Mouse (Mus musculus) right cerebral cortex, postnatal 36 days (tissue): Measurements from ENCODE around the gene Pgpep1l.
"Not testable (repeated sequence)": the region's sequence is repeated elsewhere in the genome, so short reads cannot be mapped to it uniquely, and the experiment has no call there.

Source experiments
- DNase-seq, 2 experiments: peaks; one replicate each; pipeline ENCODE4 v3.0.0; 2022; ENCODE audit warnings: low spot score in 2 of 2, mixed read lengths in 1 of 2

Pgpep1l gene

DNA sequence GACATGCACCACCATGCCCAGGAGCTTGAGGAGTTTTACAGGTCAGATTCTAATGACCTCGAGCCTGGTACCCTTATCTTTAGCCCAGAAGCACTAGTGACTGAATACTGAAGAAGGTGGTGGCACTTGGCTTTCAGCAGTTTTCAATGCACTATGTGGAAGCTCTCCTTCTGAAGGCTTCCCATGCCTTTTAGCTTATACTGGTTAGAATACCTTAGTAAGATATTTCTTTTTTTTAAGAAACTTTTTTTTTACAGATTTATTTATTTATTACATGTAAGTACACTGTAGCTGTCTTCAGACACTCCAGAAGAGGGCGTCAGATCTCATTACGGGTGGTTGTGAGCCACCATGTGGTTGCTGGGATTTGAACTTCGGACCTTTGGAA lies 19.1 kb upstream of the Pgpep1l start:
- DNase-seq = not testable (repeated sequence)

DNA sequence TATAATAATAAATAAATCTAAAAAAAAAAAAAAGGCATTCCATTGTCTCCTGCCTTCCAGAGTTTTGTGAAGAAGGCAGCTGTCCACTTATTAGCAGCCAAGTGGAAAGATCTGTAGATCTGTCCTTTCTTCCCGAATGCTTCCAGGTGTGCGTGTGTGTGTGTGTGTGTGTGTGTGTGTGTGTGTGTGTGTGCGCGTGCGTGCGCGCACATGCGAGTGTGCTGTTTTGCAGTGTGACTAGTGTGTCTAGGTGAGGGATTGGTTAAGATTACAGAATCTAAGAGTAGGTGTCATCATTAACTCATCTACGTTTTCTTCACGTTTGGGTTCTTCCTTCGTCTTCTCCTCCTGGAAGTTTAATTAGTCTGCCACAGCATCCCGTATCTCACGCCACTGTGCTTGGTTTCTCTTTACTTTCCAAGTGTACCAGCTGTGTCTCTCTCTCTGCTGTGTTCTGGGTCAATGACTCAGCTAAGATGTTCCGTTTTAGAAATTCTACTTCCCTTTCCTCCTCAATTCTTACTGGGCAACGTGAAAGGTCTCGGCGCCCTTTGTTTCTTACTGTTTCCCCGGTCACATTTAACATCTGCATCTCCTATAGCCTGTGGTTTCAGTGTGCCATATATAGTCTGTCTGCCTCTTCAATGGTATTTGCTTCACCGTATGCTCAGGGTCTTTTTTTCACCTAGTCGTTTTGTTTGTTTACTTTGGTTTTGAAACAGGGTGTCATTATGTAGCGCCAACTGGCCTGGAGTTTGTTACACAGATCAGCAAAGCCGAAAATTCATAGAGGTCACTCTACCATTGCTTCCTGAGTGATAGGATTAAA lies 18.5 kb upstream of the Pgpep1l start:
- no peak for DNase-seq

DNA sequence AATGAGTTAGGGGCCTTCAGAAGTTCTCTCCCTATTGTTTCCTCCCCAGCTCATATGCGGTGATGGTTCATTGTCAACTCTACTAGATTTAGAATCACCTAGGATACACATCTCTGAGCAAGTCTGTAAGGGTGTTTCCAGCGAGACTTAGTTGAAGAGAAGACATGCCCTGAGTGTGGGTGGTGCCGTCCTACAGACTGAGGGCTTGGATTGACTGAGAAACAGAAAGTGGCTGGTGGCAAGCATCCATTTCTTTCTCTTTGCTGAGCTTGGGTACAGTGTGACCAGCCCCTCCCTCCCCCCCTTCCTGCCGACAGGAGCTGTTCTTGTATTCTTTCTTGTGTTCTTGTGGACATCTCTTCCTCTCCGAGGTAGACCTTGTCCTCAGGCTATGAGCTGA lies 17.3 kb upstream of the Pgpep1l start:
- no peak for DNase-seq

DNA sequence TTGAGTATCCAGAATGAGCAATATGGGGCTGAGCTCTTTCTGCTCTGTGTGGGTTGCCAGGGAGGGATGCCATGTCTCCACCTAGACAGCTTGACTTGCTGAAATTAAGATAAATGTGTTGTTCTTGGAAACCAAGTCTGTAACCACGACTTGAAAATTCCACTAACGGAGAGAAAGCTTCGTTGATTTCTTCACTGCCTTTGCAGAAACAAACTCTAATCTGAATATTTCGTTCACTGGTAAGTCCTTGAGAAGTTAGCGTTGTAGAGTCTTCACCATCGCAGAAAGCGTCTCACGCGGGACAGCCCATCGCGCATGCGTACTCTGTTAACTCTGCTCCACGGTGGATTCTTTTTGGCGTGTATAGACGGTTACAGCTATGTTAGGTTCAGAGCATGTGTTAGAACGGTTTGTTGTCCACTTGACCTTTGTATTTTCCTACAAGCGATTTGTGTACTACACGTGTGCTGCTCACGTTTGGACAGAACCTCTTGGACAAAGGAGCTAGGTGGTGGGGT lies 16.4 kb upstream of the Pgpep1l start:
- DNase-seq = no peak

DNA sequence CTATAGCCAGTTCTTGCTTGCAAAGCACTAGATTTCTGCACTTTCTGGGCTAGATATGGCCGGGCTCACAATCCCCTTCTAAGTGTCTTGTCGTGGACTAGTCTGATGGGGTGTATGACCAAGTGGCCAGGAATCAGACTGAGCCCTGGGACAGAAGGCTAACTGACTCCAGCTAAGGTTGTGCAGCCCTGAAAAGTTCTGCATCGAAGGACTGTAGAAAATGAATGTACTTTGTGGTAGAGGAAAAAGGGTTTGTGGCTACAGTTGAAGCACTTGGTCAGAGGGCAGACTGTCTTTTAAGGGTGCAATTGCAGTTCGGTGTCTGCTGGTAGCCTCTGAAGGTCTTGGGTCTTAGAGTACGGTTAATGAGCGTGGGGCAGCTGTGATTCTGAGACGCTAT lies 15.4 kb upstream of the Pgpep1l start:
- no peak for DNase-seq

DNA sequence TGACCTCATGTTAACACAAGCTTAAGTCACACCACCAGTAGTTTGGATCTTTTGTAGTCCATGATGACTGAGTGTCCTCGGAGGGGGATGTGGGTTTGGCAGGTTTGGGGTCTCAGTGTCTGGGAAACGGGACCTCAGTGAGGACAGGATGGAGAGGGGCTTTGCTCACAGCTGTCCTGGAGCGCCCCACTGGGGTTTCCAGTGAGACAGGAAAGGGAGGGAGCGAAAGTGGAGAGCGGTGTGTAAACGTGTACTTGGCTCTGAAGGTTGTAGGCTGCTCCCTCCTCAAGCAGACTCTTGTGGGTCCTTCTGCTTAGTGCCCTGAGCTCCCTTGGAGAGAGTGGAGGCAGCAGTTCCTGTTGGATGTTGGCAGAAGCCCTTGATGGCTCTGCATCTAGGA lies 14.9 kb upstream of the Pgpep1l start:
- DNase-seq = no peak

DNA sequence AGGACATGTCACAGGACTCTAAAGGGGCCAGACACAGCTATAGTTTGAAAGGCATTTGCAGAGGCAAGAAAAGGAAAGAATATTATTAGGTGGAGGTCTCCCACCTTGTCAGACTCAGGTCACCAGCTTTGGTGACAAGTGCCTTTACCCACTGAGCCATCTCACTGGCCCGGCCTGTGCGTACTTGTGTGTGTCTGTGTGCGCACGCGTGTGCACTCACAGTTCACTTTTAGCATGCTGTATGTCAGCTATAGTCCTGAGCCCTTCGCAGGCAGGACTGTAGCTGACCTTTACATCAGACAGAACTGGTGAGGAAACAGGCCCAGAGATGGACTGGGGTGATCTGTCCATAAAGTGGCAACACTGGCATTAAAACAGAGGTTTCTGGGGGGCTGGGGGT lies 14.4 kb upstream of the Pgpep1l start:
- no peak for DNase-seq

DNA sequence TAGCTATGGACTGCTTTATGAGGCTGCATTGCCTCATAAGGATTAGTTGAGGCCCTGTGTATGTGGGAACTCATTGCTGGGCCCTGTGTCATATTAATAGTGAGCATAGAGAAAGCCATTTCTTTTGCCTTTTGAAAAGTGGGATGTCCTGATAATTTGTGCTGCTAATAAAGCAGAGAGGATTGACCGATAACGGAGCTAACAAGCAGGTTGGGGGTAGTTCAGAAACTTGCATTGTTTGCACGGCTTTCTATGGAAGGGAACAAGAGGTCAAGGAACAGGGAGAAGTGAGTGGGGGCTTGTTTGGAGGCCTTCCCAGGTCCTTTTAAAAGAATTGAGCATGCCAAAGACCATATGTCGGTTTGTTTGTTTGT lies 13.9 kb upstream of the Pgpep1l start:
- no peak for DNase-seq

DNA sequence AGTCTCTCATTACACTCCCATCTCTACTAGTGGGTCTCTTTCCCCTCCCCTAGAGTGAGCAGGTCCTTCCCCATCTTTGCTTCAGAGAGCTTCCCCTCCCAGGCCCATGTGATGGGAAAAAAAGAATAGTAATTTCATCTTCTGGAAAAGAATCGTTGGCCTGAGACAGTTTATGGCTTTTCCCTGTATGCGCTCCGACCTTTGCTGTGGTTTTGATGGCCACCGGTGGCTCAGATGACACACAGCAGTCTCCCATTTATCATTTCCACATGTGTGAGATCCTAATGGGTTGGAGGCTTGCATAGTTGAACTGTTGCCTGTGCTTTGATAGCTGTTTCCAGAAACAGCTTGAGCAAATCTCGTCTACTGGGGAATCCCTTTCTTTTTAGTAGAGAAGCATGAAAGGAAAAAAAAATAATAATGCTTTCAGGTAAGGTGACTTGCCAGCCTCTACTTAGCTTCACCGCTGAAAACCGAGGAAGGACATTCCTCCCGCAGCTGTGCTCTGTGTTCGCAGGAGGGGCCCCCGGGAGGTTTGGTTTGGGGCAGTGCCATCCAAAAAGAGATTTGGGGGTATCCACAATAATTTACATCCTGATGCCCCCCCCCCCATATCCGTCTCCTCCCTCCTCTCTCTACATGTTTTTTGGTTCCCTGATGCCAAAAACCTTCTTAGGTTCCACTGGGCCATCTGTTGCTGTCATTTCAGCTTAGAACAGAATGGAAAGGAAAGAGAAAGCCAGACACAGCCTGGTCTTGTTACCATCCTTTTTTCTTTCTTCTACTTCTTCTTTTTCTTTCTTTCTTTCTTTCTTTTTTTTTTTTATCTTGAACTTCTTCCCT lies 13.2 kb upstream of the Pgpep1l start:
- no peak for DNase-seq

DNA sequence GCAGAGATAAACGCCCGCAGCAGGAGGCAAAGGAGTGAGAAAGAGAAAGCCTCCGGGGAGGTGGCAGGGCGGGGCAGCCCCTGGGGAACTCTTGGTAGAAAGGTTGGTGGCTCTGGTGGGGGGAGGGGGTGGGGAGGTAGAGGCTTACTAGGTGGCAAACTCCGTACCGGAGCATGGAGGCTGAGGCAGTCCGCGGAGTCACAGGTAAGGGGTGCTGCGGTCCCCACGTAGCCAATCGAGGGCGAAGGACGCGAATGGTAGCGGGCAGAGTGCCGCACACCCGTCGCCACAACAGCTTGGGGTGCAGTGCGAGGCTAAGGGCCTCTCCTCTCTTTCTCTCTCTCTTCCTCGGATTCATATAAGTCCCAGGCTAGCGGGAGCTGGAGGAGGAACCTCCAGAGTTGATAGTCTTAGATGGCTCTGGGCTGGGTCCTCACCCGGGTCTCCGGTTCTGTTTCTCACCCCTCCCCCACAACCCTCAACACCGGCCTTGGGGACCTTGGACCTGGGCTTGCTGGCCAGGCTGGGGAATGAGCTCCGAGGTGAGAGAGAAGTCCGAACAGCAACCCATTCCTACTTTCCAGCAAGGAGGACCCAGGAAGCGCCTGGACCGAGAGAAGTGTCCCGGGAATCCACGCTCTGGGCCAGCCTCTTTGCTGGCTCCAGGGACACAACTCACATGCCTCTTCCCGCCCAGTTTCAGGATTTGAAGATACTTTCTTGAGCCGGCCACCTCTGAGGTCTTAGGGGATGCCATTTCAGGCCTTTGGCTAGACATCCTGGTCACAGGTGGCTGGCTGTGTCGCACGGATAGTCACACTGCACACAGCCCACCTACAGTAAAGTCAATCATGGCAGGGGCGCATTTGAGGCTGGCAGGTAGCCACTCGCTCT lies 12.1 kb upstream of the Pgpep1l start:
- no peak for DNase-seq

DNA sequence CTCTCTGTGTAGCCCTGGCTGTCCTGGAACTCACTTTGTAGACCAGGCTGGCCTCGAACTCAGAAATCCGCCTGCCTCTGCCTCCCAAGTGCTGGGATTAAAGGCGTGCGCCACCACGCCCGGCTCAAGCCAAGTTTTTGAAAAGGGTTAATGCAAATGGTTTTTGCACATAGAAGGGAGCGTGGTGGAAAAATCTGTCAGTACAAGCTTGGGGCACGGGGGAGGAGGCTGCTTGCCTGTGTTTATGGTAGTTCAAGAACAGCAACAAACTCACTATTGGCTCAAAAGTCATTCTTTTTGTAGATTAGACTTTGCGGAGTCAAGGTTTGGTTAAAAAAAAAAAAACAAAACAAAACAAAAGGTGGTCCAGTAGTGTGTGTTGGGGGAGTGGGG lies 11.4 kb upstream of the Pgpep1l start:
- DNase-seq = not testable (repeated sequence)

DNA sequence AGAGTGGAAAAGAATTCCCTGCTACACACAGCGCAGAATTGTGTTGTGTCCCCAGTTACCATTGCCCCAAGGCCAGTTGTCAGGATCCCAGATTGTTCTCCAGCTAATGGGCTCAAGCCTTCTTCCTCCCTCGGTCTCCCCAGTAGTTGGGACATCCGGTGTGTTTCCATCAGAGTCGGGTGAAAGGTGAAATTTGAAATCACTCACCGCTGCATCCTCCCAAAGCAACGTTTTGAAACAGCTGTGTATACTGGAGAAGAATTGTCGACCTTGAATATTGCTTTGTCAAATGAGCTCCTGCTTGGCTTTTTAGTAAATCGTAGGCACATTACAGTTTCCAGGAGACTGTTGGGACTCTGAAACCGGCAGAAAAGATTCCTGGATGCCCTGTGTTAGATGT lies 10.9 kb upstream of the Pgpep1l start:
- no peak for DNase-seq

DNA sequence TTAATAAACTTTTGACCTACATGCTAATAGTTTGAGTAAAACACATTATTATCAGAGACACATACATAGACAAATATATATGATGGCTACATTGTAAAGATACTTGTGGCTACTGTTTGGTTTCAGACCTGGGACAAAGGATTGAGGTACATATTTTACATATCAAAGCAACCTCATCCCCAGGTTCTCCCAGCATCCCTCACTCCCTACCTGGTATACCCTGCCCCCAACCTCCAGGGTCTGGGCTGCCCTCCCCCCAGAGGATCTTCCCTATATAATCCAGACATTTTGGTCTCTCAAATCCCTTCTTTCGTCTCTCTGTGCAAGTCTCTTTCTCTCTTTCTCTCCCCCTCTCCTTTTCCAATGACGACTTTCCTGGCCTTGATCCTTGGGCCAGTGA lies 10.2 kb upstream of the Pgpep1l start:
- DNase-seq = no peak

DNA sequence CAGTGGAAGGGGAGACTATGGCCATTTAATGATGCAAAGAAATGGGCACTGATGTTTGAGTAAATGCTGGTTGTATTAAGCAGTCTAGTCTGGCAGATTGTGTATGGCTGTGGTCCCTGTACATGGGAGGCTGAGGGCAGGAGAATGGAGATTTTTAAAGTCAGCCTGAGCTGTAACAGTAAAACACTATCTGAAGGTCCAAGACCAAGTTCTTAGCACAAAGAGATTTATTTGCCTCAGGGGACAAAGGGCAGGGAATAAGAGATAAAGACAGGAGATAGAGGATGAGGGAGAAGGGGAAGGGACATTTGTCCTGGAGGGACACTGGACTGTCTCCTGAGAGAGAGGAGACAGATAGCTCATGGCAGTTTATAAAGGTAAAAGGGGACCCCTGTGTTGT lies 9.5 kb upstream of the Pgpep1l start, which contains the start of gene Fam169b:
Gene Fam169b (plus strand): TSS at position 325 of the 400 bp plus-strand sequence.
- no peak for DNase-seq

DNA sequence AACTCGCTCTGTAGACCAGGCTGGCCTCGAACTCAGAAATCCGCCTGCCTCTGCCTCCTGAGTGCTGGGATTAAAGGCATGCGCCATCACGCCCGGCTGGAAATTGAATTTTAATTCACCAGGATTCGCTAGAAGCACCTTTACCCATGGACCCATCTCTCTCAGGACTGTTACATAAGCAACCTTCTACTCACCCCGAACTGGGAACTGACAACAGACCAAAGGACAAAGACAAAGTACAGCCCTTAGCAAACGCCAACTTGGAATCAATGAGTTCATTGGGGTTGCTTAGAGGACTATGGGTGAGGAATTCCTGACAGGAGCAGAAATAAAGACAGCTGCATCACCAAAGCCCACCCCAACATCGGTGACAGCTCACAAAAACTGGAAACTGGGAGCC lies 8.6 kb upstream of the Pgpep1l start:
- no peak for DNase-seq

DNA sequence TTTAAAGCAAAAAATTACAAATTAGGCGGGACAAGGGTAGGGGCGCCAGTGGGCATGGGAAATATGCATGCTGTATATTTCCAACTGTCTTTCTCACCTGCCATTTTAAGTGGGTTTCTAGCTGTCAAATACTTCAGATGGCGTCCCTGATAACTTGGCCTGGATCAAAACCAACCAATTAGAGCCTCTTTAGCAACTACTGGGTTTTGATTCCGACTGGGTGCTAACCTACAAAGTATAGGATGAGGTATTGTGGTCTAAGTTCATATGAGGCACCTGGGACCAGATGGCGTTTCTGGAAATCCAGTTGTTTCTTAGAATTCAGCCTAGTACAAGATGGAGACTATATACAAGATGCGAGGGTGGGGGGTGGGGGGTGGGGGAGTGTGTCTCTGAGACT lies 7.8 kb upstream of the Pgpep1l start:
- no peak for DNase-seq

DNA sequence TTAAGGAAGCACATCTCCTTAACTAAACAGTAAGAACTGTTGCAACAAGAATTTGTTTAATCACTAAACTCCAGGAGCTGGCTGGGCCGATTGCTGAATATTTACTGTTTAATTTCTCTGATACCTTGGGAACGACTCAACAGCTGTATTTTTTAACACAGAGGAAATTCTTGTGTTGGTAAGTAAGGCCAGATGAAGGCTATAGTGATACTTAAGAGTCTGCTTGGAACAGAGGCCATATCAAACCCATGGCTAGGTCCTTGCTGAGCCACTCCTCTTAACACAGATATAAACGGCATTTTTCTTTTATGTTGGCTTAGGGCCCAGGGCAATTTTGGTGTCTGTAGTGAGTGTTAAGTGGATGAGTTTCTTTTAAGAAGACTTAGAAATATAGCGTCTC lies 6.5 kb upstream of the Pgpep1l start:
- DNase-seq = no peak

DNA sequence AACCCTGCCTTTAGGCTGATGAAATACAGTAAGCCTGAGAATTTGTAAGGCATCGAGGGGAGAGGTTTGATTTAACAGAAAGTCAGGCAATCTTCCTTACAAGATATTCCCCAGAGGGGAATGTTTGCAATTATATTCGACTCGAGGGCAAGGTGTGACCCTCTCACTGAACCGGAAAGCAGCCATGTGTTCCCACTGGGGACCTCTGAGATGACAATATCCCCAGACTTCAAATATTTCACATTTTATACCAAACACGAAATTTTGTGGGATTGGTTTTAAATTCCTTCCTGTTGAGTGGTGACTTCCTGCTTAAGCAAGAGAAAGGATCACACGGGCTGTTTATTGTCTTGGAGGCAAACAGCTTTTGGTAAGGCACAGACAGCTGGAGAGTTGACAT lies 2.7 kb upstream of the Pgpep1l start:
- DNase-seq = no peak

DNA sequence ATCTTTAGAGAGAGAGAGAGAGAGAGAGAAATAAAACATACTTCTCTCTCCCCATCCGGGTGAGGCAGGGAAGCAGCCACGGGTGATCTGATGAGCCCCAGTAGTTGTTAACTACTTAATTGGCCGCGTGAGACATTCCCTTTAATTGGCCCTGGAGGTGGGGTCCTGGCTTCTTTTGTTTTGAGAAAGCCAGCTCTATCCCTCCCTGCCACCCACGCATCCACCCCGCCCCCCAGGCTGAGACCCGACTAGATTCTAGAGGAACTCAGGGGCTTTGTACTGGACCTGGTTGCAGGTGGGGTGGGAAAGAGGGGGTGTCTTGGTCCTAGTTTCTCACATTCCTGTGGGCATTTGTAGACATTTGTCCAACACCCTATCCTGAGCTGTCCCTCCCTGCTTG lies 1.4 kb upstream of the Pgpep1l start:
- no peak for DNase-seq

DNA sequence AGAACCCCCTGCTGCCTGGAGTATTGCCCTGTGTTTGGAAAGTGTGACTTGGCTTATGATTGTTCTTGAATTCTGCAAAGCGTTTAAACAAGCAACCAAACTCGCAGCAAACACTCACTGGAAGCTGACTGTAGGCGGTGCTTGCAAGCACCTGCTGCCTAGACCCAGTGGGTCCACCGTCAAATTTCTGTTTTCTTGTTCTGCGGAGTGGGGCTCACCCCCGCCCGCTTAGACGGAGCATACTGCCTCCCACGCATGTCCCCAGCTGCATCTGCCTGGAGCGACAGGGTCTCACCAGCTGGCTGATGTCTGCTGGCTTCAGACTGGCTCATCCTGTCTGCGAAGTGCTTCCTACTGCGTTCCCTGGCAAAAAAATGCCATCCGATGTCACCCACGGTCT lies 498 bp upstream of the Pgpep1l start:
- DNase-seq = peak; percentile 72 to 80

DNA sequence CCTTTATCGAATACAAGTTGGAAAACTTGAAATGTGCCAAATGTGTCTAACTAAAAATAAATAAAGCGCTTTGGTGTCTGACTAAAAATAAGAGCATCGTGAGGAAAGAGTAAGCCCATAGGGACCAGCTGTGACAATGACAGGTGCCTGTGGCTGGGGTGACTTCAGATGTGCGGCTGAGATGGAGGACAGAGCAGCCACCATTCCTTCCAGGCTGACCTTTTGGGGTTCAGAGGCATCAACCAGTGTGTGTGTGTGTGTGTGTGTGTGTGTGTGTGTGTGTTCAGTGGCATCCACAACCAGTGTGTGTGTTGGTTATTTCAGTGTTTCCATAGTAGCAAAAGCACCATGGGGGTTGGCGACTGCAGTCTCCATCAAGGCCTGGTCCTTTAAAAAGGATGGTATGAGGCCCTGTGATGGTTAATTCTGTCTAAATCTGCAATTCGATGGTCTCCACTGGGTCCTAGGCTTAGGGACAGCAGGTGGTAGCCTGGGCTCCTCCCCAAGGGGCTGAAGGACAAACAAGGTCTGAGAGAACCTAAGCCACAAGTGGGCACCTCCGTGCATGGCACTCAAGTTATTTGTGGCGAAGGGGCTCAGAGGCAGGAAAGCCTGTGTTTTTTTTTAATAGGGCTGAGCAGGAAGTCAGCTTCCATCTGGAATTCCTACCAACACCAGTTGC lies 546 bp downstream of the Pgpep1l start:
- no peak for DNase-seq
